Mouse (Mus musculus) midbrain, embryonic 10.5 days (tissue): ENCODE measurements around the gene Olfr638. TPM values are rescaled to one million over a fixed set of nuclear protein-coding genes. Genes with fewer than 3 reads are reported as not detected.
"Not testable (repeated sequence)": the region's sequence is repeated elsewhere in the genome, so short reads cannot be mapped to it uniquely, and the experiment has no call there.

ENCODE experiments used
- DNase-seq: peaks from one replicate; pipeline ENCODE4 v3.0.0-alpha.2; 2017; ENCODE audit warnings: low spot score
- H3K27ac ChIP-seq: fragments of 300-500 bp; sonication (generic); replicated peaks from 2 replicates; pipeline ENCODE4 v1.5.1; 2016; ENCODE audit warnings: mild to moderate bottlenecking
- H3K27me3 ChIP-seq: fragments of 300-500 bp; sonication (generic); 2 replicates; pipeline ENCODE4 v1.6.1; 2016; ENCODE audit warnings: low read depth, mild to moderate bottlenecking; ENCODE audit not compliant: poor library complexity, severe bottlenecking
- H3K36me3 ChIP-seq: fragments of 300-500 bp; sonication (generic); 2 replicates; pipeline ENCODE4 v1.6.1; 2016; ENCODE audit warnings: mild to moderate bottlenecking, moderate library complexity
- H3K4me1 ChIP-seq: fragments of 300-500 bp; sonication (generic); 2 replicates; pipeline ENCODE4 v1.6.1; 2016
- H3K4me3 ChIP-seq: fragments of 300-500 bp; sonication (generic); 2 replicates; pipeline ENCODE4 v1.5.1; 2016; ENCODE audit warnings: mild to moderate bottlenecking, moderate library complexity
- H3K9me3 ChIP-seq: fragments of 300-500 bp; sonication (generic); replicated peaks from 2 replicates; pipeline ENCODE4 v1.6.1; 2016; ENCODE audit warnings: mild to moderate bottlenecking
- WGBS: fragments of 180-500 bp; shearing (Covaris S2); methylation state at CpG from one replicate; pipeline ENCODE4 v1.1.7; 2016; 5-methylcytosine and 5-hydroxymethylcytosine counted together
- polyA plus RNA-seq: library from polyadenylated mRNA; unstranded; fragments of >200 nt; fragmentation: Nextera tagmentation; extraction: Ambion mirVana; gene quantifications from 2 replicates; pipeline ENCODE4 v1.2.1, GENCODE M21; 2016

Olfr638 gene
- not detected in 2 replicates for polyA plus RNA-seq

- DNase-seq = no peak
- no peaks in the 10 kb centered on the region for H3K27me3 ChIP-seq
- H3K4me1 ChIP-seq = no peaks in the 10 kb centered on the region
- H3K4me3 ChIP-seq = no peak within 1 kb of the TSS
- H3K27ac ChIP-seq = no peak within 1 kb of the TSS
- no peaks in the 10 kb centered on the region for H3K9me3 ChIP-seq
- no peaks in the 10 kb centered on the region for H3K36me3 ChIP-seq
Observed at GRCm38 (mm10) chr7:103998446-103998845, at the start of gene Olfr638. Gene Olfr638 (plus strand): TSS chr7:103998746.

GRCm38 (mm10) chr7:103966873-103967272, 31.7 kb upstream of the Olfr638 start:
- H3K27ac ChIP-seq, H3K27me3 ChIP-seq, H3K4me1 ChIP-seq, H3K4me3 ChIP-seq, H3K36me3 ChIP-seq, H3K9me3 ChIP-seq, DNase-seq: not testable (repeated sequence)
- 95% methylated on average over 22 of the region's 22 CpGs for WGBS

GRCm38 (mm10) chr7:103970852-103971251, 27.7 kb upstream of the Olfr638 start, which contains the start of gene Olfr635:
Gene Olfr635 (plus strand): TSS chr7:103971152.
- H3K27me3 ChIP-seq = no peaks in the 10 kb centered on the region
- WGBS = 80% methylated on average over 1 of the region's 1 CpGs
- H3K4me1 ChIP-seq = no peaks in the 10 kb centered on the region
- no peaks in the 10 kb centered on the region for H3K36me3 ChIP-seq
- no peak for DNase-seq
- no peak within 1 kb of the TSS for H3K27ac ChIP-seq
- H3K4me3 ChIP-seq = no peak within 1 kb of the TSS
- no peaks in the 10 kb centered on the region for H3K9me3 ChIP-seq

GRCm38 (mm10) chr7:103971782-103972181, 26.8 kb upstream of the Olfr638 start:
- no peaks in the 10 kb centered on the region for H3K4me1 ChIP-seq
- no peak for DNase-seq
- no peak overlapping the region for H3K27ac ChIP-seq
- H3K4me3 ChIP-seq = no peak overlapping the region
- H3K36me3 ChIP-seq = no peaks in the 10 kb centered on the region
- H3K9me3 ChIP-seq = no peaks in the 10 kb centered on the region
- 76% methylated on average over 1 of the region's 1 CpGs for WGBS
- H3K27me3 ChIP-seq = no peaks in the 10 kb centered on the region

- H3K4me3 ChIP-seq = no peak overlapping the region
- H3K4me1 ChIP-seq = no peaks in the 10 kb centered on the region
- no peaks in the 10 kb centered on the region for H3K36me3 ChIP-seq
- H3K9me3 ChIP-seq = no peaks in the 10 kb centered on the region
- H3K27me3 ChIP-seq = no peaks in the 10 kb centered on the region
- no peak for DNase-seq
- no peak overlapping the region for H3K27ac ChIP-seq
Observed at GRCm38 (mm10) chr7:103999124-103999523, 578 bp downstream of the Olfr638 start.

- no peaks in the 10 kb centered on the region for H3K9me3 ChIP-seq
- no peak within 1 kb of the TSS for H3K27ac ChIP-seq
- no peaks in the 10 kb centered on the region for H3K36me3 ChIP-seq
- H3K4me3 ChIP-seq = no peak within 1 kb of the TSS
- no peak for DNase-seq
- no peaks in the 10 kb centered on the region for H3K4me1 ChIP-seq
- H3K27me3 ChIP-seq = no peaks in the 10 kb centered on the region
Observed at GRCm38 (mm10) chr7:104017203-104017602, 18.7 kb downstream of the Olfr638 start, which contains the start of gene Olfr639. Gene Olfr639 (minus strand): TSS chr7:104017303.

GRCm38 (mm10) chr7:104018953-104019352, 20.4 kb downstream of the Olfr638 start:
- no peak for DNase-seq
- H3K27me3 ChIP-seq = no peaks in the 10 kb centered on the region
- no peak overlapping the region for H3K27ac ChIP-seq
- no peak overlapping the region for H3K4me3 ChIP-seq
- no peaks in the 10 kb centered on the region for H3K4me1 ChIP-seq
- no peaks in the 10 kb centered on the region for H3K9me3 ChIP-seq
- WGBS = 97% methylated on average over 1 of the region's 1 CpGs
- H3K36me3 ChIP-seq = no peaks in the 10 kb centered on the region

GRCm38 (mm10) chr7:104021651-104022050, 23.1 kb downstream of the Olfr638 start:
- Histone ChIP-seq H3K36me3 (no peaks in the 10 kb centered on the region), H3K27me3 (no peaks in the 10 kb centered on the region), H3K4me3 (no peak overlapping the region), H3K9me3 (no peaks in the 10 kb centered on the region), H3K4me1 (no peaks in the 10 kb centered on the region), H3K27ac (no peak overlapping the region)
- WGBS = 95% methylated on average over 6 of the region's 6 CpGs
- DNase-seq = no peak

GRCm38 (mm10) chr7:104025473-104025872, 26.9 kb downstream of the Olfr638 start, which contains the start of gene Olfr640:
Gene Olfr640 (minus strand): TSS chr7:104025573.
- no peaks in the 10 kb centered on the region for H3K9me3 ChIP-seq
- no peak within 1 kb of the TSS for H3K27ac ChIP-seq
- no peak for DNase-seq
- no peaks in the 10 kb centered on the region for H3K36me3 ChIP-seq
- H3K4me1 ChIP-seq = no peaks in the 10 kb centered on the region
- H3K27me3 ChIP-seq = no peaks in the 10 kb centered on the region
- 83% methylated on average over 6 of the region's 6 CpGs for WGBS
- H3K4me3 ChIP-seq = no peak within 1 kb of the TSS

GRCm38 (mm10) chr7:104026978-104027377, 28.4 kb downstream of the Olfr638 start:
- 85% methylated on average over 3 of the region's 3 CpGs for WGBS

GRCm38 (mm10) chr7:104035145-104035544, 36.6 kb downstream of the Olfr638 start, which contains the start of gene Olfr641:
Gene Olfr641 (plus strand): TSS chr7:104035445.
- 74% methylated on average over 1 of the region's 1 CpGs for WGBS
- H3K27me3 ChIP-seq = no peaks in the 10 kb centered on the region
- H3K4me1 ChIP-seq = no peaks in the 10 kb centered on the region
- no peaks in the 10 kb centered on the region for H3K9me3 ChIP-seq
- no peaks in the 10 kb centered on the region for H3K36me3 ChIP-seq
- H3K4me3 ChIP-seq = no peak within 1 kb of the TSS
- H3K27ac ChIP-seq = no peak within 1 kb of the TSS
- no peak for DNase-seq

More at GRCm38 (mm10) chr7:104026978-104027377, 28.4 kb downstream of the Olfr638 start:
- no peak for DNase-seq
- Histone ChIP-seq H3K36me3 (no peaks in the 10 kb centered on the region), H3K4me1 (no peaks in the 10 kb centered on the region), H3K4me3 (no peak overlapping the region), H3K9me3 (no peaks in the 10 kb centered on the region), H3K27ac (no peak overlapping the region), H3K27me3 (no peaks in the 10 kb centered on the region)

GRCm38 (mm10) chr7:104050745-104051144, 52.2 kb downstream of the Olfr638 start:
- Histone ChIP-seq H3K36me3 (no peaks in the 10 kb centered on the region), H3K27me3 (no peaks in the 10 kb centered on the region), H3K4me1 (no peaks in the 10 kb centered on the region), H3K27ac (no peak overlapping the region), H3K9me3 (no peaks in the 10 kb centered on the region; the same call in 1 of the 2 replicates), H3K4me3 (no peak overlapping the region)
- 94% methylated on average over 4 of the region's 4 CpGs for WGBS
- no peak for DNase-seq

GRCm38 (mm10) chr7:104052566-104052965, 54.0 kb downstream of the Olfr638 start, which contains the start of gene Olfr642:
Gene Olfr642 (minus strand): TSS chr7:104052666.
- no peaks in the 10 kb centered on the region; the same call in 1 of the 2 replicates for H3K9me3 ChIP-seq
- H3K4me3 ChIP-seq = no peak within 1 kb of the TSS
- no peaks in the 10 kb centered on the region for H3K27me3 ChIP-seq
- DNase-seq = no peak
- no peaks in the 10 kb centered on the region for H3K36me3 ChIP-seq
- WGBS = 83% methylated on average over 1 of the region's 1 CpGs
- no peaks in the 10 kb centered on the region for H3K4me1 ChIP-seq
- H3K27ac ChIP-seq = no peak within 1 kb of the TSS
